In genomic region chr10:25275492-25275891, GRCm38 (mm10) we compare ENCODE assay signal across 25 mouse cellular contexts. TPM values are rescaled to one million over a fixed set of nuclear protein-coding genes. Genes with fewer than 3 reads are reported as not detected.
DNase-seq lines count a peak whose midpoint lies in the region; ATAC-seq and TF ChIP-seq lines count a peak whose summit lies in the region.
"Had no signal": no experiment of that assay in that cellular context is flagged by ENCODE, and none has a peak within 500 bp of the region (broad histone marks: within the 10 kb centered on the region; RNA-seq: fewer than 3 reads in every experiment).

No protein-coding gene starts in this region.

- intact Hi-C loops in gastrocnemius, adult 2 months (cut with DNase I), result loop anchor here (10.0 kb wide), 1 partner anchor 139 kb away; no protein-coding TSS in a partner anchor

- H3K4me1 ChIP-seq in limb, embryonic 14.5 days (ENCODE audit: control insufficient read depth, insufficient read depth, low read length), result peaks cover 8% of the 10 kb centered on the region; the same call in 1 of the 2 replicates
- H3K4me1 ChIP-seq in limb, embryonic 10.5 days, result no peaks in the 10 kb centered on the region
- peaks cover 26% of the 10 kb centered on the region for H3K4me1 ChIP-seq in embryonic fibroblast, embryonic 13.5 days (ENCODE audit: control insufficient read depth, insufficient read depth, low read length)
- H3K4me1 ChIP-seq in forebrain, embryonic 14.5 days (ENCODE audit: control insufficient read depth, insufficient read depth, low read length), result no peaks in the 10 kb centered on the region
- H3K4me1 ChIP-seq: midbrain, embryonic 15.5 days; neural tube, embryonic 13.5 days had no signal

- no peak overlapping the region for H3K4me2 ChIP-seq in limb, embryonic 14.5 days (replicated peaks; ENCODE audit: low read depth, low read length, severe bottlenecking)
- no peak overlapping the region for H3K4me2 ChIP-seq in forebrain, embryonic 14.5 days (ENCODE audit: low read length)
- H3K4me2 ChIP-seq: heart, embryonic 11.5 days; hindbrain, embryonic 14.5 days; midbrain, embryonic 15.5 days; neural tube, embryonic 13.5 days had no signal

- no peaks in the 10 kb centered on the region for H3K9me3 ChIP-seq in limb, embryonic 14.5 days (ENCODE audit: control insufficient read depth, low read length)
- no peaks in the 10 kb centered on the region for H3K9me3 ChIP-seq in limb, embryonic 10.5 days (replicated peaks)
- H3K9me3 ChIP-seq in forebrain, embryonic 14.5 days (replicated peaks; ENCODE audit: control insufficient read depth, low read length), result no peaks in the 10 kb centered on the region
- H3K9me3 ChIP-seq: forebrain, embryonic 10.5 days; midbrain, embryonic 15.5 days; neural tube, embryonic 13.5 days had no signal

- WGBS in limb, embryonic 14.5 days, result 54% methylated on average over 7 of the region's 7 CpGs
- WGBS in limb, embryonic 10.5 days, result 89% methylated on average over 7 of the region's 7 CpGs
- WGBS in forebrain, embryonic 14.5 days, result 84% methylated on average over 7 of the region's 7 CpGs

- TF ChIP-seq POLR2A in limb, embryonic 14.5 days (IDR thresholded peaks at IDR 0.05; ENCODE audit: borderline replicate concordance, extremely low read depth, insufficient read depth, insufficient read length), result no peak
- TF ChIP-seq POLR2A in embryonic fibroblast, embryonic 13.5 days (IDR thresholded peaks at IDR 0.05; ENCODE audit: low read depth, low read length), result 0 out of 2 replicates have a peak, but pooled peaks have one; percentile 15

- peak; percentile 44; the same call in 1 of the 2 replicates for ATAC-seq in limb, embryonic 14.5 days (ENCODE audit: low FRiP score, low read depth)
- ATAC-seq in forebrain, embryonic 14.5 days, result no peak
- ATAC-seq: forebrain, postnatal 0 days; inflammation-experienced regulatory T-cells, adult 6 months; liver, postnatal 0 days; midbrain, embryonic 15.5 days had no signal

- no peaks in the 10 kb centered on the region for H3K36me3 ChIP-seq in limb, embryonic 14.5 days (ENCODE audit: control insufficient read depth, insufficient read depth, low read length)
- peaks cover 4% of the 10 kb centered on the region; the same call in 1 of the 2 replicates for H3K36me3 ChIP-seq in limb, embryonic 10.5 days
- H3K36me3 ChIP-seq in forebrain, embryonic 14.5 days (ENCODE audit: control insufficient read depth, insufficient read depth, low read length), result no peaks in the 10 kb centered on the region
- H3K36me3 ChIP-seq: midbrain, embryonic 15.5 days; neural tube, embryonic 13.5 days had no signal

- H3K27ac ChIP-seq in gastrocnemius, adult 2 months, result peak overlapping the region; percentile 66
- no peak overlapping the region for H3K27ac ChIP-seq in limb, embryonic 14.5 days (replicated peaks; ENCODE audit: low read depth, low read length)
- H3K27ac ChIP-seq in limb, embryonic 10.5 days, result no peak overlapping the region
- peak overlapping the region; percentile 93 for H3K27ac ChIP-seq in embryonic fibroblast, embryonic 13.5 days (ENCODE audit: insufficient read depth, low read length)
- H3K27ac ChIP-seq in forebrain, embryonic 14.5 days (ENCODE audit: low read depth, low read length), result no peak overlapping the region
- H3K27ac ChIP-seq: forebrain, embryonic 10.5 days; hindbrain, embryonic 14.5 days; left cerebral cortex, adult 2 months; macrophage; midbrain, embryonic 15.5 days; neural tube, embryonic 13.5 days had no signal

- no peaks in the 10 kb centered on the region for H3K27me3 ChIP-seq in limb, embryonic 14.5 days (ENCODE audit: control insufficient read depth, insufficient read depth, low read length)
- H3K27me3 ChIP-seq in limb, embryonic 10.5 days (ENCODE audit: low read depth, poor library complexity, severe bottlenecking), result no peaks in the 10 kb centered on the region
- no peaks in the 10 kb centered on the region for H3K27me3 ChIP-seq in forebrain, embryonic 14.5 days (replicated peaks; ENCODE audit: control insufficient read depth, insufficient read depth, low read length)
- H3K27me3 ChIP-seq: midbrain, embryonic 15.5 days; neural tube, embryonic 13.5 days had no signal

- no peak for DNase-seq in gastrocnemius, adult 2 months
- no peak for DNase-seq in gastrocnemius, postnatal 10 days
- peak; percentile 32 for DNase-seq in limb, embryonic 14.5 days (ENCODE audit: low spot score)
- no peak for DNase-seq in limb, embryonic 10.5 days (ENCODE audit: low spot score)
- DNase-seq in 3T3-L1 (ENCODE audit: low read depth, low spot score), result peak; percentile 85
- no peak for DNase-seq in forebrain, embryonic 14.5 days (ENCODE audit: low spot score)
- no peak for DNase-seq in cerebellum, postnatal 14 days
- DNase-seq: adrenal gland, postnatal 25 days; cerebellum, adult 8-10 months; forebrain, postnatal 0 days; heart, postnatal 36 days; kidney, adult 9 months; kidney, postnatal 25 days; liver, postnatal 0 days; right cerebral cortex, postnatal 25 days; thymus, postnatal 25 days had no signal

- no peak overlapping the region for H3K9ac ChIP-seq in limb, embryonic 14.5 days (ENCODE audit: low read depth, low read length, severe bottlenecking)
- H3K9ac ChIP-seq in forebrain, embryonic 14.5 days (ENCODE audit: low read length), result no peak overlapping the region
- H3K9ac ChIP-seq: forebrain, postnatal 0 days; hindbrain, embryonic 14.5 days; liver, postnatal 0 days; midbrain, embryonic 15.5 days; neural tube, embryonic 13.5 days had no signal

- peak overlapping the region; percentile 4 for H3K4me3 ChIP-seq in gastrocnemius, adult 2 months
- no peak overlapping the region for H3K4me3 ChIP-seq in limb, embryonic 14.5 days (replicated peaks; ENCODE audit: low read length)
- H3K4me3 ChIP-seq in limb, embryonic 10.5 days, result no peak overlapping the region
- no peak overlapping the region for H3K4me3 ChIP-seq in embryonic fibroblast, embryonic 13.5 days (ENCODE audit: insufficient read depth, low read length)
- no peak overlapping the region for H3K4me3 ChIP-seq in forebrain, embryonic 14.5 days (ENCODE audit: low read depth, low read length)
- H3K4me3 ChIP-seq: forebrain, embryonic 10.5 days; left cerebral cortex, adult 2 months; midbrain, embryonic 15.5 days; neural tube, embryonic 13.5 days had no signal

- no peak for TF ChIP-seq CTCF in gastrocnemius, adult 2 months (IDR thresholded peaks at IDR 0.05)
- no peak for TF ChIP-seq CTCF in embryonic fibroblast, embryonic 13.5 days (IDR thresholded peaks at IDR 0.05; ENCODE audit: borderline replicate concordance, insufficient read depth, low read length)

RNA-seq across cellular contexts. Expression of gene Akap7, which starts 32.2 kb away (rescaled TPM):
- total RNA-seq in gastrocnemius, adult 2 months (2021), result 10 to 100 TPM; 18.3 to 25.6 TPM
- total RNA-seq in gastrocnemius, postnatal 10 days (2021), result 10 to 100 TPM; 47.9 to 58.8 TPM
- polyA plus RNA-seq in limb, embryonic 14.5 days (2012; rRNA removed), result 14.1 and 20.9 TPM in 2 replicates
- 17.6 and 20.0 TPM in 2 replicates for polyA plus RNA-seq in limb, embryonic 14.5 days (2014; fragmentation: Nextera tagmentation; extraction: Ambion mirVana)
- 18.5 and 21.3 TPM in 2 replicates for polyA plus RNA-seq in limb, embryonic 10.5 days (2016; fragmentation: Nextera tagmentation; extraction: Ambion mirVana)
- polyA plus RNA-seq in embryonic fibroblast, embryonic 13.5 days (2011; ENCODE audit: insufficient read length, low read depth, missing spikeins), result 18.9 and 19.0 TPM in 2 replicates
- polyA plus RNA-seq in forebrain, embryonic 14.5 days (2014; fragmentation: Nextera tagmentation; extraction: Ambion mirVana), result 20.3 and 28.0 TPM in 2 replicates

Comparison
In these comparisons a context has a peak if more than half of its experiments do, and no peak if none do; other contexts are left out.
1. DNase-seq: peak in limb, embryonic 14.5 days (single experiment) and 3T3-L1 (single experiment); none in gastrocnemius, adult 2 months (single experiment), gastrocnemius, postnatal 10 days (single experiment), limb, embryonic 10.5 days (single experiment), forebrain, embryonic 14.5 days (single experiment) and cerebellum, postnatal 14 days (0 of 2).
2. H3K27ac ChIP-seq: peak in gastrocnemius, adult 2 months (single experiment) and embryonic fibroblast, embryonic 13.5 days (single experiment); none in limb, embryonic 14.5 days (single experiment), limb, embryonic 10.5 days (single experiment) and forebrain, embryonic 14.5 days (single experiment).